Mouse (Mus musculus): ENCODE data around the gene Rara. TPM values are rescaled to one million over a fixed set of nuclear protein-coding genes. Genes with fewer than 3 reads are reported as not detected.

The Rara gene
- polyA plus RNA-seq, 1 experiment from 2014 or later: 26.2 TPM

GRCm38 (mm10) chr11:98939084-98939952 is 11.7 kb downstream of the Rara start:
- peaks cover 83% of the 10 kb centered on the region for H3K4me1 ChIP-seq (replicated peaks)
- ATAC-seq (replicated peaks; ENCODE audit: insufficient number of reproducible peaks, insufficient read depth, low FRiP score, low read depth): no peak
- H3K9me3 ChIP-seq (replicated peaks): no peaks in the 10 kb centered on the region
- H3K36me3 ChIP-seq: no peaks in the 10 kb centered on the region
- H3K4me3 ChIP-seq: peak overlapping the region; percentile 80
- H3K27ac ChIP-seq: peak overlapping the region; percentile 99
- peak overlapping the region; percentile 85 for H3K9ac ChIP-seq
- 33% methylated on average over 15 of the region's 15 CpGs for WGBS
- no peaks in the 10 kb centered on the region for H3K27me3 ChIP-seq
- H3K4me2 ChIP-seq: peak overlapping the region; percentile 83

DNA sequence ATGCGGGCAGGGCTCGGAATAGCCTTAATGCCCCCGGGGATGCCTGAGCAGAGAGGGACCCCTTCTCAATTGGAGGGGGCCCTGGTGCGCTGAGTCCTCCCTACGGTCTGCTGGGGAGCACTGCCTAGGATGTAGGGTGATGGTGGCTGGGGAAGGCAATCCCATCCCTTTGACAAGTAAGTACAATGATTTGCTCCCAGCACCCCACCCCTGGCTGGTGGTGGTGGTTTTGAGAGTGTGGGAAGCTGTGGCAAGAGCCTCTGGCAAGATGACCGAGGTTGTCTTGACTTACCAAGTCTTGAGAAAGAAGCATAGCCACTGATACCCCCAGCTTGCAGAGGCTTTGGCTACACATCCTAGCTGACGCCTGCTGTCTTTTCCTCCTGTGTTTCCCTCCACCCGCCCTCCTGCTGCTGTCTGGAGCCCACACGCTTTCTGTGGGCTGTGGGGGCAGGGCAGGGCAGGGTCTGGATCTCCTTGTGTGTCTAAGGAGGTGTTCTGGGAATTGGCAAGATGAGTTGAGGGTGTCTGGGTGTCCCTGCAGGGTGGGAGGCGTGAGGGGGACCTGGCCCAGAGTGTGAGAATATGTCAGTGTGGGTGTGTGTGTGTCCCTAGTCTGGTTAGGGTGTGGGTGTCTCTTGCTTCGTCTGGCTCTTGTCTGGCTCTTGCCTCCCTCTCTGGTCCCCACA is 12.5 kb downstream of the Rara start:
- WGBS: 39% methylated on average over 11 of the region's 11 CpGs
- peak overlapping the region; percentile 99 for H3K27ac ChIP-seq
- no peaks in the 10 kb centered on the region for H3K36me3 ChIP-seq

DNA sequence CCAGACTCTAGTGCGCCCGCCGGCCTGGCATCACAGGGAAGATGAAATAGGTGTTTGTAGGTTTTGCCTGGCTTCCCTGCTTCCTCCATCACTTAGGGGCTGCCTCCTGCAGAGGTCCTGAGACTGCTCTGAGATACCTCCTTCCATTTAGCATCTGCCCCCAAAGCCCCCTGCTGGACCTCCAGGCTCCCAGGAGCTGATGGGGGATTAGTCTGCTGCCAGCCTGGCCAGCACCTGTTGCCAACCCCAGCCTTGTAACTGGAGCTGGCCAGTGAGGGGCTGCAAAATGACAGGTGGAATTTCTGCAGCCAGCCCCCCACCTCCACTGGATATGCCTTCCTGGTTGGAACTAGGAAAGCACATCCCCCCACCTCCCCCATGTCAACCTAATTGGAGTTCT is 13.2 kb downstream of the Rara start:
- Histone ChIP-seq H3K27ac (peak overlapping the region; percentile 99), H3K27me3 (no peaks in the 10 kb centered on the region), H3K36me3 (no peaks in the 10 kb centered on the region), H3K9me3 (replicated peaks) (no peaks in the 10 kb centered on the region), H3K4me1 (replicated peaks) (peaks cover 90% of the 10 kb centered on the region), H3K4me3 (peak overlapping the region; percentile 80), H3K9ac (peak overlapping the region; percentile 85), H3K4me2 (peak overlapping the region; percentile 83)
- 16% methylated on average over 3 of the region's 3 CpGs for WGBS
- ATAC-seq (replicated peaks; ENCODE audit: insufficient number of reproducible peaks, insufficient read depth, low FRiP score, low read depth): no peak

More for the DNA sequence above, 12.5 kb downstream of the Rara start:
- no peaks in the 10 kb centered on the region for H3K9me3 ChIP-seq (replicated peaks)
- no peak for ATAC-seq (replicated peaks; ENCODE audit: insufficient number of reproducible peaks, insufficient read depth, low FRiP score, low read depth)
- peak overlapping the region; percentile 83 for H3K4me2 ChIP-seq
- peak overlapping the region; percentile 85 for H3K9ac ChIP-seq
- H3K4me3 ChIP-seq: peak overlapping the region; percentile 80
- no peaks in the 10 kb centered on the region for H3K27me3 ChIP-seq
- peaks cover 88% of the 10 kb centered on the region for H3K4me1 ChIP-seq (replicated peaks)

GRCm38 (mm10) chr11:98941341-98941825 is 13.8 kb downstream of the Rara start:
- Histone ChIP-seq H3K9me3 (replicated peaks) (no peaks in the 10 kb centered on the region), H3K4me1 (replicated peaks) (peaks cover 88% of the 10 kb centered on the region), H3K36me3 (no peaks in the 10 kb centered on the region), H3K4me2 (peak overlapping the region; percentile 83), H3K4me3 (peak overlapping the region; percentile 80), H3K27ac (peak overlapping the region; percentile 99), H3K27me3 (no peaks in the 10 kb centered on the region), H3K9ac (peak overlapping the region; percentile 85)
- WGBS: 2% methylated on average over 12 of the region's 12 CpGs
- peak; percentile 25; the same call in 1 of the 2 replicates for ATAC-seq (replicated peaks; ENCODE audit: insufficient number of reproducible peaks, insufficient read depth, low FRiP score, low read depth)

DNA sequence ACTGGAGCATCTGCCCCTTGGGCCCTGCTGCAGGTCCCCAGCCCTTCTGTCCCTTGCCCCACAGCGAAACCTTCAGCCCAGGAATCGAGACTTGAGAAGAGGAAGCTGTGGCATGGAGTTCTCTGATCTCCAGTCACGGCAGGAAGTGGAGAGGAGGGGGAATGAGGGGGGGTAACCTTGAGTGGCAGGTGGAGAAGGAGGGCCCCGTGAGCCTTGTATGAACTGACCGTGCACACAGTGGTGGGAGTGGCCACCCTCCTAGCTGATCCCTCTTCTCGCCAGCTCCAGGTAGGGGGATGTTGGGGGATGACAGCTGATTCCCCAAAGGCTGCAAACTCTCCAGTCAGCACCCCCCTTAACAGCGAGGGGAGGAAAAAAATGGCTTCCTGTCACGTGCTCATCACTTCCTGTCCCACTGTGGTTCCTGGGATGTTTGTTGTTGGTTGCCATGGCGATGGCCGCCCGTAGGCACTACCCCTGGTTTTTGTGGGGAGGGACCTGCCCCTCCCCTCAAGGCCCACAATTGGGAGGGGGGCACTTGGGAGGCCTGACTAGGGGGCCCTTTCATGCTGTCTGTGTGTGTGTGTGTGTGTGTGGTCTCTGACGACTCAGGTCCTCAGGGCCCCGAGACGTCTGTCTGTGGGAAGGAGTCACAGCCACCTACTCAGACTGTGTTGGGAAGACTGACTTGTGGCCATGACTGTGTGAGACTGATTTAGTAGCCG is 14.4 kb downstream of the Rara start:
- Histone ChIP-seq H3K9me3 (replicated peaks) (no peaks in the 10 kb centered on the region), H3K4me1 (replicated peaks) (peaks cover 85% of the 10 kb centered on the region), H3K36me3 (no peaks in the 10 kb centered on the region), H3K27ac (peak overlapping the region; percentile 99), H3K4me2 (peak overlapping the region; percentile 83), H3K9ac (peak overlapping the region; percentile 85), H3K4me3 (peak overlapping the region; percentile 80), H3K27me3 (no peaks in the 10 kb centered on the region)
- 3% methylated on average over 15 of the region's 15 CpGs for WGBS
- peak; percentile 8; the same call in 1 of the 2 replicates for ATAC-seq (replicated peaks; ENCODE audit: insufficient number of reproducible peaks, insufficient read depth, low FRiP score, low read depth)

GRCm38 (mm10) chr11:98942555-98942922 is 14.9 kb downstream of the Rara start:
- Histone ChIP-seq H3K27me3 (no peaks in the 10 kb centered on the region), H3K9me3 (replicated peaks) (no peaks in the 10 kb centered on the region), H3K9ac (peak overlapping the region; percentile 85), H3K4me1 (replicated peaks) (peaks cover 89% of the 10 kb centered on the region), H3K36me3 (no peaks in the 10 kb centered on the region), H3K4me3 (peak overlapping the region; percentile 80), H3K4me2 (peak overlapping the region; percentile 83), H3K27ac (peak overlapping the region; percentile 99)
- 29% methylated on average over 3 of the region's 3 CpGs for WGBS
- peak; percentile 1; the same call in 1 of the 2 replicates for ATAC-seq (replicated peaks; ENCODE audit: insufficient number of reproducible peaks, insufficient read depth, low FRiP score, low read depth)

DNA sequence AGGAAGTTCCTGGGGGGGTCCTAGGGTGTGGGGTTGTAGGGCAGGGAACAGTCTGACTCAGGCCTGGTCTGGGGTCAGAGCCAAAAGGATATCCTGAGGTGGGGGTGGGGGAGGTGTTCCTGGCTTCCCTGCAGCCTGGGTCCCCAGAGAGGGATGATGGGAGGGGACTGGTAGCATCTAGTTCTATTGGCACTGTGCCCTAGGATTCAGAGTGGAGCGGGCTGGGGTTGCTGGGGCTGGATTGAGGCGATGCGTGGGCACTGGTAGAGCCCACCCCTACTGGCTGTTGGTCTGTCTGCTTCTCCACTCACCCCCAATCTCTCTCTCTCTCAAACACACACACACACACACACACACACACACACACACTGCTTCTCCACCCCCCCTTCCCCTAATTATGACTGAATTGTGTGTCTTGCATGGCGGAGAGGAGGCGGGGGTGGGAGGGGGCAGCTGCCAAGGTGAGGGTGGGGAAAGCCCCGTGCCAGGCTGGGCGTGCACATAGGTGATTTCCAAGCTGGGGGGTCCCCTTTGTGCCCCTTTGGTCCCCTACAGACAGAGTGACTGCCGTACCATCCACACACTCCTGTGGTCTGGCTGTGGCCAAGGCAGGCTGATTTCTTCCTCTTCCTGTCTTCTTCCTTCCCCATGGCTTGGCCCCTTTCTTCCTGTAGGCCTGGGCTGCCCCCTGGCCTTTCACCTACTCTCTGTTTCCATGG is 15.5 kb downstream of the Rara start:
- Histone ChIP-seq H3K36me3 (no peaks in the 10 kb centered on the region), H3K27ac (peak overlapping the region; percentile 99), H3K4me3 (peak overlapping the region; percentile 80), H3K4me2 (peak overlapping the region; percentile 83), H3K9ac (peak overlapping the region; percentile 85), H3K4me1 (replicated peaks) (peaks cover 95% of the 10 kb centered on the region), H3K9me3 (replicated peaks) (no peaks in the 10 kb centered on the region), H3K27me3 (no peaks in the 10 kb centered on the region)
- WGBS: 34% methylated on average over 8 of the region's 8 CpGs
- peak; percentile 53 for ATAC-seq (replicated peaks; ENCODE audit: insufficient number of reproducible peaks, insufficient read depth, low FRiP score, low read depth)

- Histone ChIP-seq H3K36me3 (no peaks in the 10 kb centered on the region), H3K27ac (peak overlapping the region; percentile 99), H3K4me2 (peak overlapping the region; percentile 83), H3K4me1 (replicated peaks) (peaks cover 95% of the 10 kb centered on the region), H3K9ac (peak overlapping the region; percentile 85), H3K4me3 (no peak overlapping the region), H3K9me3 (replicated peaks) (no peaks in the 10 kb centered on the region), H3K27me3 (no peaks in the 10 kb centered on the region)
- WGBS: 35% methylated on average over 14 of the region's 14 CpGs
- ATAC-seq (replicated peaks; ENCODE audit: insufficient number of reproducible peaks, insufficient read depth, low FRiP score, low read depth): no peak
Measured at GRCm38 (mm10) chr11:98943741-98944461, 16.3 kb downstream of the Rara start.

DNA sequence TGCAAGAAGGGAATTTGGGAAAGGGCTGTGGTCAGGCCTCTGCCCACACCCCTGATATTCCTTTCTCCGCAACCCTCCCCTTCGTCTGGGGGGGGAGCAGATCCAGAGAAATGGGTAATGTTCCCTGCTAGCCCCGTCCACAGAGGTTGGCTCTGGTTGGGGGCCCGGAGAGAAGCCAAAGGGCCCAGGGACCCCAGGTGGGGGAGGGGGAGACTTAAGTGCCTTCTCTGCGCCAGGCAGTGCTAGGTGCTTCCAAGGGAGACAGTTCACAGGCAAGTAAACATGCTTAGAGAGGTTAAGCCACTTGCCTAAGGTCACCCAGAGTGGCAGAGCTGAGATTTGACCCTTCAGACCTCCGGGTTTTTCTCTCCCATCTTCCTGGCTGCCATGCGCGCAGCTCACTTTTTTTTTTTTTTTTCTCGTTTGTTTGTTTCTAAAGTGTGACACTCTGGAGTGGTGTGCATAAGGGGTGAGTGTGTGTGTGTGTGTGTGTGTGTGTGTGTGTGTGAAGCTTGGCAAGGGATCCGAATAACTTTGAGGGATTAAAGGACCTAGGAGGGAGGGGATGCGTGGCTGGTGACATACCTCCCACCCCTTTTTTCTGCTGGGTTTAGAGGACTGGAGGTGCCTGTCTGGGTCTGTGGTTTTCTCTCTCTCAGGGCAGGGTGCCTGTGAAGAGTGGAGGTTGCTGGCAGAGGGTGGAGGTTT is 17.4 kb downstream of the Rara start:
- 35% methylated on average over 11 of the region's 11 CpGs for WGBS
- Histone ChIP-seq H3K27me3 (no peaks in the 10 kb centered on the region), H3K4me3 (no peak overlapping the region), H3K4me1 (replicated peaks) (peaks cover 95% of the 10 kb centered on the region), H3K36me3 (peaks cover under 1% of the 10 kb centered on the region; the same call in 1 of the 2 replicates), H3K4me2 (peak overlapping the region; percentile 83), H3K9ac (no peak overlapping the region; the same call in 1 of the 2 replicates), H3K9me3 (replicated peaks) (no peaks in the 10 kb centered on the region), H3K27ac (peak overlapping the region; percentile 99)
- no peak for ATAC-seq (replicated peaks; ENCODE audit: insufficient number of reproducible peaks, insufficient read depth, low FRiP score, low read depth)
